Comparison of ENCODE assay signal across 22 mouse cellular contexts in the genomic region with DNA sequence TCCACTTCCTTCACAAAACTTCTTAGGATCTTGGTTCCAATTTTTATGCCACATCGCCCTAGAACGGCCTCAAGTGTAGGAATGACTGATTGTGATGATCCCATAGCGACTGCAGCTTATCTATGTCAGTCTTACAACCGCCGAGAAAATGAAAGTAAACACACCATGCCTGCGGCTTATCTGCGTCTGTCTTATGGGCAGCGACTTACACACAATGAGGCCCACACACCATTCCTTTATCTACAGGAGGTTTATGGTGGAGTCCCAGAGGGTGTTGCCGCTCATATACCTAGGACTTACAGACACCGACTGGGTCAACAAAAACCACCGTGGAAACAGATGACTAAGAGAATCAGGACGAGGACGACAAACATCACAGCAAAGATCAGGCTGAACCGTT.
DNase-seq lines count a peak whose midpoint lies in the region; ATAC-seq and TF ChIP-seq lines count a peak whose summit lies in the region.
"Had no signal": no experiment of that assay in that cellular context is flagged by ENCODE, and none has a peak within 500 bp of the region (broad histone marks: within the 10 kb centered on the region; RNA-seq: fewer than 3 reads in every experiment).

No protein-coding gene starts in this region.

- H3K4me3 ChIP-seq in heart, adult 2 months: no peak overlapping the region
- H3K4me3 ChIP-seq in intestine, embryonic 16.5 days (ENCODE audit: low read length): no peak overlapping the region; the same call in 1 of the 2 replicates
- H3K4me3 ChIP-seq in stomach, postnatal 0 days (ENCODE audit: low read depth, low read length): no peak overlapping the region
- no peak overlapping the region for H3K4me3 ChIP-seq in gastrocnemius, adult 2 months
- H3K4me3 ChIP-seq: forebrain, embryonic 10.5 days; forebrain, embryonic 13.5 days; heart, embryonic 10.5 days; heart, embryonic 13.5 days; hindbrain, embryonic 12.5 days; hindbrain, embryonic 15.5 days had no signal

- TF ChIP-seq CTCF in heart, adult 2 months (IDR thresholded peaks at IDR 0.05): no peak
- no peak for TF ChIP-seq CTCF in stomach, postnatal 0 days (IDR thresholded peaks at IDR 0.05; ENCODE audit: low read depth)
- TF ChIP-seq CTCF in gastrocnemius, adult 2 months (IDR thresholded peaks at IDR 0.05): no peak

- H3K9me3 ChIP-seq in intestine, embryonic 16.5 days (ENCODE audit: control insufficient read depth, low read length): no peaks in the 10 kb centered on the region
- H3K9me3 ChIP-seq in stomach, postnatal 0 days (ENCODE audit: control insufficient read depth, low read length): no peaks in the 10 kb centered on the region
- H3K9me3 ChIP-seq: forebrain, embryonic 10.5 days; forebrain, embryonic 13.5 days; heart, embryonic 10.5 days; hindbrain, embryonic 12.5 days; hindbrain, embryonic 15.5 days had no signal

- H3K36me3 ChIP-seq in heart, adult 2 months (ENCODE audit: control insufficient read depth, insufficient read depth, low read length): no peaks in the 10 kb centered on the region
- no peaks in the 10 kb centered on the region for H3K36me3 ChIP-seq in intestine, embryonic 16.5 days (ENCODE audit: control insufficient read depth, insufficient read depth, low read length)
- H3K36me3 ChIP-seq in stomach, postnatal 0 days (ENCODE audit: control insufficient read depth, insufficient read depth, low read length): no peaks in the 10 kb centered on the region
- H3K36me3 ChIP-seq: forebrain, embryonic 10.5 days; heart, embryonic 10.5 days; heart, embryonic 13.5 days; hindbrain, embryonic 12.5 days; hindbrain, embryonic 15.5 days had no signal

- no peaks in the 10 kb centered on the region for H3K79me2 ChIP-seq in heart, adult 2 months (replicated peaks; ENCODE audit: control insufficient read depth, insufficient read depth, low read length)

- WGBS in heart, adult 2 months: 79% methylated on average over 14 of the region's 14 CpGs
- WGBS in intestine, embryonic 16.5 days: 78% methylated on average over 14 of the region's 14 CpGs
- 69% methylated on average over 14 of the region's 14 CpGs for WGBS in stomach, postnatal 0 days

- no peaks in the 10 kb centered on the region for H3K27me3 ChIP-seq in heart, adult 2 months (ENCODE audit: control insufficient read depth, insufficient read depth, low read length)
- H3K27me3 ChIP-seq in intestine, embryonic 16.5 days (replicated peaks; ENCODE audit: control insufficient read depth, insufficient read depth, low read length): no peaks in the 10 kb centered on the region
- no peaks in the 10 kb centered on the region for H3K27me3 ChIP-seq in stomach, postnatal 0 days (ENCODE audit: control insufficient read depth, insufficient read depth, low read length)
- H3K27me3 ChIP-seq: forebrain, embryonic 13.5 days; heart, embryonic 13.5 days; hindbrain, embryonic 12.5 days; hindbrain, embryonic 15.5 days had no signal

- intact Hi-C loops in heart, adult 2 months (cut with DNase I): no loop called here
- intact Hi-C loops in gastrocnemius, adult 2 months (cut with DNase I): no loop called here

- H3K4me1 ChIP-seq in heart, adult 2 months (ENCODE audit: control insufficient read depth, insufficient read depth, low read length): no peaks in the 10 kb centered on the region
- H3K4me1 ChIP-seq in intestine, embryonic 16.5 days (ENCODE audit: control insufficient read depth, insufficient read depth, low read length): no peaks in the 10 kb centered on the region
- H3K4me1 ChIP-seq in stomach, postnatal 0 days (replicated peaks; ENCODE audit: control insufficient read depth, insufficient read depth): no peaks in the 10 kb centered on the region
- H3K4me1 ChIP-seq: forebrain, embryonic 10.5 days; forebrain, embryonic 13.5 days; heart, embryonic 10.5 days; heart, embryonic 13.5 days; hindbrain, embryonic 12.5 days; hindbrain, embryonic 15.5 days had no signal

- no peak overlapping the region for H3K27ac ChIP-seq in heart, adult 2 months
- H3K27ac ChIP-seq in intestine, embryonic 16.5 days (ENCODE audit: low read length): no peak overlapping the region
- H3K27ac ChIP-seq in stomach, postnatal 0 days (replicated peaks): no peak overlapping the region
- H3K27ac ChIP-seq in gastrocnemius, adult 2 months: no peak overlapping the region
- H3K27ac ChIP-seq: forebrain, embryonic 10.5 days; forebrain, embryonic 13.5 days; heart, embryonic 10.5 days; heart, embryonic 13.5 days; hindbrain, embryonic 12.5 days; hindbrain, embryonic 15.5 days had no signal

- TF ChIP-seq POLR2A in heart, adult 2 months (IDR thresholded peaks at IDR 0.05; ENCODE audit: insufficient read depth, low read depth, low read length): no peak

- no peak overlapping the region for H3K4me2 ChIP-seq in intestine, embryonic 16.5 days (ENCODE audit: low read depth, low read length)
- no peak overlapping the region for H3K4me2 ChIP-seq in stomach, postnatal 0 days (replicated peaks; ENCODE audit: low read depth)
- H3K4me2 ChIP-seq: forebrain, embryonic 13.5 days; heart, embryonic 13.5 days; hindbrain, embryonic 12.5 days; hindbrain, embryonic 15.5 days had no signal

- DNase-seq in heart, adult 11 months: peak; percentile 46
- DNase-seq in heart, adult 2 months: no peak
- DNase-seq in MN1 (ENCODE audit: low spot score): peak; percentile 17
- DNase-seq in stomach, postnatal 0 days (ENCODE audit: low spot score): no peak
- DNase-seq in kidney, adult 11 months: no peak
- DNase-seq in gastrocnemius, adult 2 months: no peak
- no peak for DNase-seq in urinary bladder, postnatal 10 days (ENCODE audit: low spot score)
- DNase-seq: adrenal gland, postnatal 10 days; adrenal gland, postnatal 36 days; cerebellum, adult 18-20 months; cerebellum, adult 9-10 months; gastrocnemius, postnatal 10 days; gastrocnemius, postnatal 36 days; kidney, adult 8-10 months had no signal

- H3K9ac ChIP-seq in heart, adult 2 months (ENCODE audit: low read depth, low read length): no peak overlapping the region
- no peak overlapping the region for H3K9ac ChIP-seq in intestine, embryonic 16.5 days (ENCODE audit: low read depth, low read length)
- no peak overlapping the region for H3K9ac ChIP-seq in stomach, postnatal 0 days (ENCODE audit: low read length)
- H3K9ac ChIP-seq: forebrain, embryonic 13.5 days; heart, embryonic 13.5 days; hindbrain, embryonic 12.5 days; hindbrain, embryonic 15.5 days had no signal

- peak; percentile 63 for ATAC-seq in intestine, embryonic 16.5 days
- peak; percentile 57; the same call in 1 of the 2 replicates for ATAC-seq in stomach, postnatal 0 days (ENCODE audit: low FRiP score, low TSS enrichment)
- ATAC-seq: forebrain, embryonic 13.5 days; forebrain, embryonic 16.5 days had no signal

- no peak for TF ChIP-seq EP300 in heart, adult 2 months (IDR thresholded peaks at IDR 0.05; ENCODE audit: insufficient read depth, low read depth, low read length)
- no peak for TF ChIP-seq EP300 in stomach, postnatal 0 days (optimal IDR thresholded peaks at IDR 0.05)

Comparison
In these comparisons a context has a peak if more than half of its experiments do, and no peak if none do; other contexts are left out.
1. DNase-seq: peak in heart, adult 11 months (single experiment) and MN1 (single experiment); none in heart, adult 2 months (0 of 2), stomach, postnatal 0 days (single experiment), kidney, adult 11 months (single experiment), gastrocnemius, adult 2 months (single experiment) and urinary bladder, postnatal 10 days (single experiment).